Mouse (Mus musculus): ENCODE results near the gene Zfp773.
"Not testable (repeated sequence)": the region's sequence is repeated elsewhere in the genome, so short reads cannot be mapped to it uniquely, and the experiment has no call there.

Gene Zfp773

DNA sequence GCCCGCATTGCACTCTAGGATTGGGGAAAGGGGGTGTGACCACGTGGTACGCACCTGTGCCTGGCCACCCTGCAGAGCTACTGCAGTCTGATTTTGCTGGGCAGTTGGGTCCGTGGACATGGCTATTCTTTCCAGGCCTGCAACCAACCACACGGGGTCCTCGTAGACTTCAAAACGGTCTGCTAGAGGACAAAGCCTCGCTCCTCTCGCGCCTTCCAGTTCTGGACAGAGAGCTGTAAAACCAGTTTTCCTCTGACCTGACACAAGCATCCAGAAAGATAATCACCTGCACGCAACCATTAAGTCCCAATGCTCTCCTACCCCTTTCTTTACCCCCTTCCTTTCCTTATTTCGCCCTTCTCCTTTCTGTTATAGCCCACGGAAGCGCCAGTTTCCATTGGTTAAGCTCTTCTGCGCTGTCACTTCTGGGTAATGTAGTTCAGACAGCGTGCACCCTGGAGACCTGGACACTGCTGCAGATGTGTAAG, at the start of gene Zfp773:
Gene Zfp773, minus strand, starts transcription at position 377 of the 488 bp plus-strand sequence.
- DNase-seq, result peak; percentile 68

DNA sequence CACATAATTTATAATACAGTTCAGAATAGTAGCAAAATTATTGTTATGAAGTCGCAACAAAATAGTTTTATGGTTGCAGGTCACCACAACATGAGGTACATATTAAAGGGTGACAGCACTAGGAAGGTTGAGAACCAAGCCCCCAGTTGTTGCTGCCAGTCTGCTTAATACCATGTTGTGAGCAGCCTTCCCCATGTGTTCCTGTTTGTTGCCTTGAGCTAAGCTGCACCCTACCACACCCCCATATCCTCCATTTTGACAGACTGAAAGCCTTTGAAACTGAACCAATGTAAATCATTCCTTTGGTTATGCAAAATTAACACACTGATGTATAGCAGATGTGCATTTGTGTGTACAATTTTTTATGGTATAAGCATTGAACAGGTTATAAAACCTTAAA, 49.3 kb upstream of the Zfp773 start:
- DNase-seq, result no peak

DNA sequence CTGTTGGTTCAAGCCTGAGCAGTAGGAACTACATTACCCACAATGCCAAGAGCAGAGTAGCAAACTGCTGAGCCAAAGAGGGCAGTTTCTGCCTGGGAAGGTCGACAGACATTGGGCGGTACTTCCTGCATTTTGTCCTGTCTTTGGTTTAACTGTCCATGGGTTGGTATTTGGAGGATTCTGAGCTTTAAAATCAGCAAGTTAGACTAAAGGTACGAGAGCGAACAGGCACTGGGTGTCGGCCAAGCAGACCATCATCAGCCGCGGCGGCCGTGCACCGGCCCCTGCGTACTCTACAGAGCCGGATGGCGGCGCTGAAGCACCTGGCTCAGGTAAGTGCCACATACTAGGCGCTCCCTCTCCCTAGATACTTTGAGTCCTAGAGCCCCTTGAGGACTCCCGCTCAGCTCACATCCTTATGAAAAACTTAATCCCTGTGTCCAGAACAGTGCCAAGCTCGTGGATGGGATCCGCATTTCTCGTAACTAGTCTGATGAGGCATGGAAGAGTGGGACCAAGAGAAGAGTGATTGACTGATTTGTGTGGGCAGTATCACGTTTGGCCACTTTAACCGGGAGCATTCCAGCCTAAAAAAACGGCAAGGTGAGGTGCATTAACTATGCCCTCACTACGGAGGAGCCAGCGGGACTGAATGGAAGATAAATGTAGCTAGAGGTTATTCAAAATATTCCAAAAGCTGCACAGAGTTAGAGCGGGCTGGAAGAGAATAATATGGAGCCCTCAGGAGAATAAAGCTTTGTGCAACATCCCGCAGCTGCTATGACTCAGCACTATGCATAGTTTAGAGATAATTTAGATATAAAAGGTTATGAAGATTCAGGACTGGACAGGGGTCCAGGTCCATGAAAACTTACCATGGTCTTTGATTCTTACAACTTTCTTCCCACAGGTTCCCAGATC, 34.9 kb upstream of the Zfp773 start, which contains the start of gene Zfp418:
Gene Zfp418, plus strand, starts transcription at position 104 of the 921 bp plus-strand sequence.
- peak; percentile 74 for DNase-seq

DNA sequence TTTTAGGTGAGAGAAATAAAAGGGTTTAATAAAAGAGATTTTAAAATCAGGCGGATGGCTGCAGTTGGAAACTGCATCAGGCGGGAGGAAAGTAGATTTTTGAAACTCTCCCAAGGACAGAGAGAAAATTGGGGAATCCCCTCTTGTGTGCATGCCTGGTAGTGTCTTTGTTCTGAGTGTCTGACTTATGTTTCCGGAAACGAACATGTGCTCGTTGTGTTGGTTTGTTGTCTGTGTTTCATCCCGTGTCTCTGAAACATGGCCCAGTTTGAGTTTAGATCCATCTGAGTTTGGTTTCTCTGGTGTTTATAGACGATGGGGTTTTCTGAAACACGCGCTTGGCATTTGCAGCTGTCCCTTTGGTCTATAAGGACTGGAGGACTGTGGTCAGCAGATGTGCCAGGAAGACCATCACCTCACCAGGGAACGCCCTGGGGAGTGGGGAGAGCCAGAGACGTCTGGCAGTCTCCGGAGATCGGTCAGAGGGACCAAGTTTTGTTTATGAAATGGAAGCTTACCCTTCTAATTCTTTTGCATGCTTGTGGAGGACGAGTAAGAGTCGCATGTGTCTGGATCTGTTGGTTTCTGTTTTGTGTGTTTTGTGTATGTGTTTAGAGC, 9.5 kb upstream of the Zfp773 start:
- no peak for DNase-seq

DNA sequence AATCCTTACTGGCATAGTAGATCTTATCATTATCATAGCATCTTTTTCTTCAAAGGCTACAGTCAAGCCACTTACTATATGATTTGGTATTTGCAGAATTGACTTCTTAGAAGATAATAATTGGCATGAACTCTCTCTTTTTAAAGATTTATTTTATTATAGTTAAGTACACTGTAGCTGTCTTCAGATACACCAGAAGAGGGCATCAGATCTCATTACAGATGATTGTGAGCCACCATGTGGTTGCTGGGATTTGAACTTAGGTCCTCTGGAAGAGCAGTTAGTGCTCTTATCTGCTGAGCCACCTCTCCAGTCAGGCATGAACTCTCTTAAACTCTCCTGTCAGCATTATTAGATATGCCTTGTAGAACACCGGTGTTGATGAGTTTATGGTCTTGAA, 7.7 kb upstream of the Zfp773 start:
- DNase-seq, result no peak

DNA sequence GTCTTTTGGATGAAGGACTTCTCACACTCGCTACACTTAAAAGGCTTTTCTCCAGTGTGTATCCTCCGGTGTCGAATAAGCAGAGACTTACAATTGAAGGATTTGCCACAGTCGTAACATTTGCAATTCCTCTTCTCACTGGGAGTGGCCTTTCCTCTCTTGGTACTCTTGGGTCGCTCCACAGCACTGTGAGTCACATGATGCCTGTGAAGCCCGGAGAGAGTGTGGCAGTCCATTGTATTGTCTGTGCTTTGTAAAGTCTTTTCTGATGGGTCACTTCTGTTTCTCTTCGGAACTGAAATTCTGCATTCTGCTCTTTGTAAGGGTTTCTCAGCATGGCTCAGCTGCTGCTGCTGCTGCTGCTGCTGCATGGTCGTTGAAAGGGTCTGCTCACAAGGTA, 3.8 kb downstream of the Zfp773 start:
- no peak for DNase-seq

DNA sequence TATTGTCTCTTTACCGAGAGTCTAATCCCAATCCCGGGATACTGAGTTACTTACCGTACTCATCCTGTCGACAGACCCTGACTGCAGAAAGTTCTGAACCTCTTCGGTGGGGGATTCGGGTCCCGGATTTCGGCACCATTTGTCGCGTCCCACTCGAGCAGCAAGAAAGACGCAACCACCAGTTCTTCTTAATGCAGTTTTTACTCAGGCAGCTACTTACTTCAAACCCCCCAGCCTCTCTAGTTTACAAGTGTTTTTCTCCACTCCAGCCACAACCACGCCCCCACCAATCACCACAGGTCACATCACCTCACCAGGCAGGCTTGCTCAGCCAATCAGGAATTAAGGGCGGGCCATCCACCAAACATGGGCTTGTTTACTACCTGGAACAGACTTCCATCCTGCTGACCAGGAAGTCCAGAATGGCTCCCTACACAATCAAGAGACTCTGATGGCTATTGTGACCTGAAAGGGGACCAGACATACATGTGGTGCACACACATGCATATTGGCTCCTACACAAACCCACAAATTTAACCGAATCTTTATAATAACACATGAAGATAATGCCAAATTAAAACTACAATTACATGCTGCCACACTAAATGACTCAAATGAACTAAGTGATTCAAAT, 5.9 kb downstream of the Zfp773 start:
- DNase-seq, result not testable (repeated sequence)

DNA sequence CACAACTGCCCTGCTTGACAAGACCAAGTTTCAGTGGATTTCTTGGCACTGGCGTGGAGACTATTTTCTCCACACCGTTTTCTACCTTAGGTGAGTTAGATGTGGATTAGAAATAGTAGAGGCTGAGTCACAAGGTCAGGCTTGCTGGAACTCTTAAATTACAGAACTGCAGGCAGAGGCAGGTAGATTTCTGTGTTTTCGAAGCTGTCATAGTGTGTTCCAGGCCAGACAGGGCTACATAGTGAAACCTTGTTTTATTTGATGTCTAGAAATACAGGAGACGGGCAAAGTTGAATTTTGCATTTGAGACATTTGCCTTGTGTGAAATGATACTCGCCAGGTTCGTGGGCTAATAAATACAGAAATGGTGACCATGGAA, 15.0 kb downstream of the Zfp773 start:
- DNase-seq, result no peak

DNA sequence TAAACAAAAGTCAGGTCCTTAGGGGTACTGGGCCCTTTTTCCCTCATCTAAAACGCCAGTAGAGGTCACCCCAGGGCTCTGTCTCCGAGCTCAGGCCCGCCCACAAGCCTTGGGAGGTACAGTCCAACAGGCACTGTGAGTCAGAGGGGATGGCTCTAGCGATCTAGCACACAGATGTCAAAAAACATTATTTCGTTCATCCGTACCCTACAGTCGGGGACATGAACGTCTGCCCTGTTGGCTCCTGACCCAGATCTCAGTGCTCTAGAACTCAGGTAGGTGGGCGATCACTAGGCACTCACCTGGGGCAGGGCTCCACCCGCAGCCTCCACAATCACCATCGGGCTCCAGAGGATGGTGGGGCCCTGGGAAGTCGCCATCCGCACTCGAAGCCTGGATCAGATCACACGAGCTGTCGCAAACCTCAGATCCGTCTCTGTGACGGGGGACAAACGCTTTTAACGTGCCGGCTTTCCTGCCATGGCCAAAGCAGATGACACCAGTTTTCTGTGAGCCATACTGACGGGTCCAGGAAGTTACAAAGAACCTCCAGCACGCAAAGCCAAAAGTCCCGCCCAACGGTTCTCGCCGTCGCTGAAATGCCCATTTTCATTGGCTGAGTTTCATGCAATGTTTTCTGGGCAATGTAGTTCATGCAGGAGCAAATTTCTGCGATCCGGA, 15.5 kb downstream of the Zfp773 start, which contains the start of gene Zfp954:
Gene Zfp954, minus strand, starts transcription at position 568 of the 681 bp plus-strand sequence.
- DNase-seq, result peak; percentile 93

DNA sequence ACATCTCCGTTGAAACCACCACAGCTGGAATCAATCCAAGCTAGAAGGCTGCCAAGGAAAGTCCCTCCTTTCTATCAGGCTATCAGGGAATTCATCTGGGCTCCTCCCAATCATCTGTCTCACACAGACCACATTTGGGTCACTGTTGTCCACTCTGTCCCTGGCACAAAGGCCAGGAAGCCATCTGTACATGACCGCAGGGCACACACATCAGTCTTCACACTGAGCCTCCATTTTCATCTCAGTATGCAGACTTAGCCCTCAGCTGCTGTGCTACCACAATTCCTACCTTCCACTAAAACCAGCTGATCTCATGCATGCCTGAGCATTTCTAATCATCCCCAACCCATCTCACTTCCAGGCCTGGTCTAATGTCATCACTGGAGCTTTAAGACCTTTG, 18.1 kb downstream of the Zfp773 start:
- no peak for DNase-seq

DNA sequence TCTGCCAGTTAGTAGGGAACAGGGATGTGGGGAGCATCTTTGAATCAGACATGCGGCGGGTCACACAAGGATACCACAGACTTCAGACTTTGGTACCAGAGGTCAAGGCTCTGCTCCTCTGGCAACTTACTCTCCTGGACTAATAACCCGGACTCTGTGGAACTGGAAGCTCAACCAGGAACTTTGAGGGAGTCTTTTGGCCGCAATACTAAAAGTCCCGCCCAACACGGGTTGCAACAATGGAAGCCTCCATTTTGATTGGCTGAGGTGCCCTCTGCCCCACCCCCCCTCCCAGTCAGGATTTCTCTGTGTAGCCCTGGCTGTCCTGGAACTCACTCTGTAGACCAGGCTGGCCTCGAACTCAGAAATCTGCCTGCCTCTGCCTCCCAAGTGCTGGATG, 28.1 kb downstream of the Zfp773 start:
- no peak for DNase-seq

All from lung, postnatal 10 days (tissue).